Mouse (Mus musculus) liver, embryonic 14.5 days (tissue): ENCODE results near the gene Aldh1l2. TPM values are rescaled to one million over a fixed set of nuclear protein-coding genes. Genes with fewer than 3 reads are reported as not detected.

Experiments
- ATAC-seq: fragments of 200-750 bp; cut with Nextera tagmentation; 2 replicates; pipeline ENCODE4 v1.8.0; 2017; ENCODE audit warnings: moderate number of reproducible peaks, mild to moderate bottlenecking, moderate library complexity; ENCODE audit not compliant: insufficient read depth
- DNase-seq, 3 experiments: peaks; one replicate each; pipeline ENCODE4 v3.0.0-alpha.2; 2012 to 2013; ENCODE audit warnings: low read depth in 3 of 3, low spot score in 3 of 3
- H3K27ac ChIP-seq: fragments of 300-500 bp; sonication (generic); 2 replicates; pipeline ENCODE4 v1.5.1; 2014; ENCODE audit warnings: moderate library complexity, mild to moderate bottlenecking, control low read depth, inconsistent platforms
- H3K27me3 ChIP-seq: fragments of 300-500 bp; sonication (generic); 2 replicates; pipeline ENCODE4 v1.6.1; 2014; ENCODE audit warnings: mild to moderate bottlenecking, low read length, moderate library complexity; ENCODE audit not compliant: control insufficient read depth, insufficient read depth
- H3K36me3 ChIP-seq: fragments of 300-500 bp; sonication (generic); replicated peaks from 2 replicates; pipeline ENCODE4 v1.6.1; 2014; ENCODE audit warnings: low read depth; ENCODE audit not compliant: control insufficient read depth, insufficient read depth
- H3K4me1 ChIP-seq, 2 experiments: fragments of 200-500 bp in 1 of 2; fragments of 300-500 bp in 1 of 2; sonication (generic) in 1 of 2; replicated peaks; 2 replicates each; pipeline ENCODE4 v1.6.1; 2012 to 2014; ENCODE audit warnings: antibody characterized with exemption in 1 of 2, inconsistent platforms in 1 of 2, low read length in 1 of 2; ENCODE audit not compliant: control insufficient read depth in 2 of 2, insufficient read depth in 2 of 2
- H3K4me2 ChIP-seq: fragments of 300-500 bp; sonication (generic); 2 replicates; pipeline ENCODE4 v1.6.1; 2014; ENCODE audit warnings: low read depth, mild to moderate bottlenecking, control low read depth, moderate library complexity
- H3K4me3 ChIP-seq, 2 experiments: fragments of 200-500 bp in 1 of 2; fragments of 300-500 bp in 1 of 2; sonication (generic) in 1 of 2; 2 replicates each; pipeline ENCODE4 v1.5.1; 2012 to 2014; ENCODE audit warnings: low read depth in 2 of 2, low read length in 2 of 2, mild to moderate bottlenecking in 2 of 2, control low read depth in 1 of 2, inconsistent platforms in 1 of 2, moderate library complexity in 1 of 2; ENCODE audit not compliant: insufficient read depth in 1 of 2
- H3K9ac ChIP-seq: fragments of 300-500 bp; sonication (generic); replicated peaks from 2 replicates; pipeline ENCODE4 v1.6.1; 2014; ENCODE audit warnings: mild to moderate bottlenecking, control low read depth, moderate library complexity
- H3K9me3 ChIP-seq: fragments of 300-500 bp; sonication (generic); 2 replicates; pipeline ENCODE4 v1.6.1; 2016; ENCODE audit warnings: low read length, mixed read lengths; ENCODE audit not compliant: control insufficient read depth
- CTCF ChIP-seq: IDR thresholded peaks from 2 replicates; pipeline ENCODE4 v1.5.1; 2016; ENCODE audit warnings: antibody characterized with exemption, low read depth, control low read depth
- EP300 ChIP-seq: IDR thresholded peaks from 2 replicates; pipeline ENCODE4 v1.6.1; 2016; ENCODE audit warnings: antibody characterized with exemption, low read depth
- WGBS: fragments of 180-500 bp; shearing (Covaris S2); extraction: QIAGEN DNeasy Blood & Tissue Kit; methylation state at CpG from one replicate; pipeline ENCODE4 v1.1.7; 2014; ENCODE audit not compliant: insufficient replicate concordance; 5-methylcytosine and 5-hydroxymethylcytosine counted together
- polyA plus RNA-seq, 2 experiments: library from polyadenylated mRNA; depleted of rRNA in 1 of 2; stranded (reverse) in 1 of 2; unstranded in 1 of 2; fragments of >200 nt; fragmentation: Nextera tagmentation in 1 of 2; extraction: Ambion mirVana in 1 of 2; gene quantifications; 2 replicates each; pipeline versions ENCODE4 v1.2.1 to v1.2.3; 2012 to 2014

The Aldh1l2 gene
- polyA plus RNA-seq (2012; rRNA removed) (0.10 and 0.16 TPM in 2 replicates), polyA plus RNA-seq (2014; fragmentation: Nextera tagmentation; extraction: Ambion mirVana) (0.06 TPM in 1 of 2 replicates, not detected in the other)

- Histone ChIP-seq H3K27me3 (peaks cover 19% of the 10 kb centered on the region), H3K27ac (no peak within 1 kb of the TSS), H3K36me3 (no peaks in the 10 kb centered on the region), H3K9me3 (no peaks in the 10 kb centered on the region), H3K4me1 (no peaks in the 10 kb centered on the region), H3K4me2 (peak within 1 kb of the TSS; percentile 58), H3K9ac (no peak within 1 kb of the TSS), H3K4me3 (peak within 1 kb of the TSS; percentile 29 to 30; a peak in 3 of 4 replicates)
- ATAC-seq (peak; percentile 80), DNase-seq (peak in 2 of 3 experiments; percentile 27 to 33)
- no peak for TF ChIP-seq CTCF
- no peak for TF ChIP-seq EP300
- under 1% methylated on average over 21 of the region's 21 CpGs for WGBS
These were observed at the start of gene Aldh1l2 for GRCm38 (mm10) chr10:83533910-83534283. Gene Aldh1l2 (minus strand): TSS chr10:83534140.

- 64% methylated on average over 7 of the region's 7 CpGs for WGBS
- no peak for DNase-seq
- no peak for TF ChIP-seq CTCF
- TF ChIP-seq EP300: no peak
- Histone ChIP-seq H3K4me3 (no peak overlapping the region), H3K27ac (no peak overlapping the region), H3K27me3 (no peaks in the 10 kb centered on the region), H3K36me3 (no peaks in the 10 kb centered on the region; the same call in none of the 2 replicates), H3K4me2 (no peak overlapping the region), H3K9ac (no peak overlapping the region), H3K4me1 (no peaks in the 10 kb centered on the region), H3K9me3 (no peaks in the 10 kb centered on the region)
- ATAC-seq: no peak
These were observed 31.8 kb upstream of the Aldh1l2 start for GRCm38 (mm10) chr10:83565449-83566441.

- Histone ChIP-seq H3K27ac (no peak overlapping the region), H3K4me1 (no peaks in the 10 kb centered on the region), H3K9ac (no peak overlapping the region), H3K4me3 (no peak overlapping the region), H3K4me2 (no peak overlapping the region), H3K27me3 (no peaks in the 10 kb centered on the region), H3K9me3 (no peaks in the 10 kb centered on the region), H3K36me3 (peaks cover 5% of the 10 kb centered on the region)
- no peak for ATAC-seq
- TF ChIP-seq EP300 (no peak), CTCF (no peak)
- DNase-seq: no peak
These were observed 29.1 kb upstream of the Aldh1l2 start for GRCm38 (mm10) chr10:83563005-83563404.

- H3K9ac ChIP-seq: no peak overlapping the region; the same call in 1 of the 2 replicates
- TF ChIP-seq EP300 (no peak), CTCF (no peak)
- no peak overlapping the region for H3K4me3 ChIP-seq
- DNase-seq (no peak), ATAC-seq (no peak)
- H3K27ac ChIP-seq: no peak overlapping the region
- H3K4me1 ChIP-seq: peaks cover 2% of the 10 kb centered on the region in 2 experiments; a peak in 1 of 4 replicates
- H3K36me3 ChIP-seq: peaks cover 3% of the 10 kb centered on the region
- peak overlapping the region; percentile 73 for H3K4me2 ChIP-seq
- no peaks in the 10 kb centered on the region for H3K9me3 ChIP-seq
- WGBS: 62% methylated on average over 3 of the region's 3 CpGs
- no peaks in the 10 kb centered on the region for H3K27me3 ChIP-seq
These were observed 11.4 kb upstream of the Aldh1l2 start for GRCm38 (mm10) chr10:83545341-83545740.

GRCm38 (mm10) chr10:83544103-83544479 lies 10.2 kb upstream of the Aldh1l2 start:
- Histone ChIP-seq H3K4me2 (peak overlapping the region; percentile 73), H3K9ac (peak overlapping the region; percentile 75), H3K27me3 (no peaks in the 10 kb centered on the region), H3K9me3 (no peaks in the 10 kb centered on the region), H3K4me3 (peak overlapping the region; percentile 89 to 90), H3K4me1 (peaks cover 2% of the 10 kb centered on the region in 2 experiments; a peak in 1 of 4 replicates), H3K36me3 (no peaks in the 10 kb centered on the region), H3K27ac (peak overlapping the region; percentile 27)
- under 1% methylated on average over 41 of the region's 41 CpGs for WGBS
- peak; percentile 14 to 33 (median 17) for DNase-seq
- TF ChIP-seq CTCF (peak; percentile 25; the same call in 1 of the 2 replicates), EP300 (no peak)
- peak; percentile 85 for ATAC-seq
